Mouse (Mus musculus) MEL (cell line): ENCODE results near the gene Gpatch3.

Experiments
- BHLHE40 ChIP-seq: IDR thresholded peaks from 2 replicates; pipeline ENCODE4 v1.6.1; 2012; ENCODE audit warnings: low read depth, mild to moderate bottlenecking, inconsistent platforms, low read length, improper control_type of control experiment, borderline replicate concordance
- CTCF ChIP-seq, 3 experiments: IDR thresholded peaks in 2 of 3; conservative IDR thresholded peaks in 1 of 3; 2 replicates each; pipeline ENCODE4 v1.5.1; 2011 to 2012; ENCODE audit warnings: low read length in 3 of 3, low read depth in 2 of 3, mild to moderate bottlenecking in 2 of 3, improper control_type of control experiment in 1 of 3, inconsistent platforms in 1 of 3, mixed read lengths in 1 of 3, moderate library complexity in 1 of 3; ENCODE audit not compliant: control insufficient read depth in 1 of 3, insufficient read depth in 1 of 3, poor library complexity in 1 of 3, severe bottlenecking in 1 of 3
- EP300 ChIP-seq, 2 experiments: IDR thresholded peaks; 2 replicates each; pipeline ENCODE4 v1.6.1; 2011; ENCODE audit warnings: improper control_type of control experiment in 2 of 2, low read length in 2 of 2, low read depth in 1 of 2, mild to moderate bottlenecking in 1 of 2
- GATA1 ChIP-seq: IDR thresholded peaks from 2 replicates; pipeline ENCODE4 v1.6.1; 2011; ENCODE audit warnings: low read depth, low read length, improper control_type of control experiment
- JUND ChIP-seq: IDR thresholded peaks from 2 replicates; pipeline ENCODE4 v1.6.1; 2011; ENCODE audit warnings: low read depth, mild to moderate bottlenecking, improper control_type of control experiment, low read length
- KAT2A ChIP-seq: conservative IDR thresholded peaks from 2 replicates; pipeline ENCODE4 v1.6.1; 2012; ENCODE audit warnings: low read depth, low read length, improper control_type of control experiment, inconsistent platforms
- MAZ ChIP-seq: IDR thresholded peaks from 2 replicates; pipeline ENCODE4 v1.6.1; 2012; ENCODE audit warnings: low read depth, mild to moderate bottlenecking, inconsistent platforms, low read length, improper control_type of control experiment
- NRF1 ChIP-seq: IDR thresholded peaks from 2 replicates; pipeline ENCODE4 v1.6.1; 2014; ENCODE audit warnings: low read depth, mild to moderate bottlenecking, inconsistent platforms, low read length, improper control_type of control experiment, moderate library complexity; ENCODE audit not compliant: poor library complexity, insufficient read depth, severe bottlenecking
- POLR2AphosphoS2 ChIP-seq: IDR thresholded peaks from 2 replicates; pipeline ENCODE4 v1.6.1; 2011; ENCODE audit warnings: low read length, improper control_type of control experiment
- SMC3 ChIP-seq: IDR thresholded peaks from 2 replicates; pipeline ENCODE4 v1.6.1; 2011; ENCODE audit warnings: low read depth, low read length, improper control_type of control experiment
- UBTF ChIP-seq: IDR thresholded peaks from 2 replicates; pipeline ENCODE4 v1.6.1; 2012; ENCODE audit warnings: low read depth, mild to moderate bottlenecking, inconsistent platforms, low read length, improper control_type of control experiment, moderate library complexity, borderline replicate concordance; ENCODE audit not compliant: insufficient read depth
- USF1 ChIP-seq: IDR thresholded peaks from 2 replicates; pipeline ENCODE4 v1.6.1; 2014; ENCODE audit warnings: low read depth, mild to moderate bottlenecking, inconsistent platforms, low read length, improper control_type of control experiment, moderate library complexity
- ZNF384 ChIP-seq: IDR thresholded peaks from 2 replicates; pipeline ENCODE4 v1.6.1; 2012; ENCODE audit warnings: low read depth, mild to moderate bottlenecking, inconsistent platforms, low read length, improper control_type of control experiment

GRCm38 (mm10) chr4:133598616-133599015 is 24.1 kb downstream of the Gpatch3 start:
- TF ChIP-seq JUND = no peak
- no peak for TF ChIP-seq GATA1
- no peak for TF ChIP-seq BHLHE40
- TF ChIP-seq UBTF = no peak
- TF ChIP-seq CTCF (IDR thresholded peaks at IDR 0.05 in 2 of 3, conservative IDR thresholded peaks at IDR 0.05 in 1 of 3; ENCODE audit: control insufficient read depth in 1 of 3, insufficient read depth in 1 of 3, low read depth in 2 of 3, low read length in 3 of 3, poor library complexity in 1 of 3, severe bottlenecking in 1 of 3) = no peak
- TF ChIP-seq POLR2AphosphoS2 = no peak
- TF ChIP-seq EP300 (IDR thresholded peaks at IDR 0.05; ENCODE audit: low read depth in 1 of 2, low read length in 2 of 2) = no peak
- no peak for TF ChIP-seq USF1
- no peak for TF ChIP-seq ZNF384
- TF ChIP-seq KAT2A = no peak
- TF ChIP-seq MAZ = no peak
- TF ChIP-seq NRF1 = no peak
- no peak for TF ChIP-seq SMC3
